Mouse (Mus musculus) urinary bladder, postnatal 4 days (tissue): ENCODE measurements at regions not wholly inside any gene's neighbourhood (a gene's known extent, or its start where the extent isn't known, plus 50 kb on each side); places are given as distances from the start of the nearest gene placed in this dataset.
"Not testable (repeated sequence)": the region's sequence is repeated elsewhere in the genome, so short reads cannot be mapped to it uniquely, and the experiment has no call there.

Experiments used
- DNase-seq, 2 experiments: peaks; one replicate each; pipeline ENCODE4 v3.0.0; 2021 to 2022; ENCODE audit warnings: low spot score in 2 of 2

DNA sequence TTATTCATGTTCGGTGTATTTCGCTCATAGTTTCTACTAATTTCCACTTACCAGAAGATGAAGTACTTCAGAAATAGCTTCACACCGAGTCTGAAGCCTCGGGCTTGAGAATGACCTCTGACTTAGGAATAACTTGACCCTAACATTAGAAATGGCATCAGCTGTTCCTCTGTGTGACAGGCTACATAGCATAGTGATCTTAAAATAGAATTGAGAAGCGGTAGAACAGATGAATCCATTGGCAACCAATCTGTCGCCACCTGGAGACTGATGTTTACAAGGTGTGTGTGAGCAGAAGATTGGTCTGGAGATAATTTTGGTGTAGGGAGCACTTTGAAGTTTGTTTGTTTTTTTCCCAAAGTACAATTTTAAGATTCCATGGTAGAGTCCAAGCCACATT is 60.9 kb upstream of the Ahi1 start:
- no peak for DNase-seq

DNA sequence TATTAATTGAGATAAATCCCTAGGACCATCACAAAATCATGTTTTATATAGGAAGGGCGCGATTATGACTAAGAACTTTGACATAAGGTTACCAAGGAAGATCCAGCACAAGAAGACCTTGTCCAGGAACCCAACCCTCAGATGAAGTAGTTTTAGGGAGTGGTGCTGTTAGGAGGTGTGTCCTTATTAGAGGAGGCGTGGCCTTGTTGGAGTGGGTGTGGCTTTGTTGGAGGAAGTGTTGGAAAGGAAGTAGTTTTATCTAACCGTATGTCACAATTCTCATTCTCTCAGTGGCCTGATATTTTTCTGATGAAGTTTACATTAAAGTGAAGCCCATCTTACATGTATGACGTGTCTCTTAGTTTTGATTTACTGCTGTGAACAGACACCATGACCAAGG is 68.7 kb upstream of the Ahi1 start:
- no peak for DNase-seq

DNA sequence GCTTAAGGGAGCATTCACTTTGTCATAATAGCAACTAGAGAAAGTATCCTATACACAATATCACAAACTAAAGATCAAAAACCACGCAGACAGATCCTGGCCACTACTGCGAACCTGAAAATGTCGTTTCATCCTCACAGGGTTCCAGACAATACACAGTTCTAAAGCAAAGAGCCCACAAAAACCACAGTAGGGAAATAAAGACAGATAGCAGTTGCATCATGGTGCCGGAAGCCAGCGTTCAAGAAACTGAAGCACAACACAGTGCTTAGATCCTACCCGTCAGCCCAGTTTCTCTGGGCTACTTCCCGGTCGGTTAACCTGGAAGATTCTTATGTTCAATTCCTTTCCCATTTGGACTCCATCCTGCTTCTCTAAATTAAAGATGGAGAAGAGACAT is 69.7 kb upstream of the Ahi1 start:
- no peak for DNase-seq

DNA sequence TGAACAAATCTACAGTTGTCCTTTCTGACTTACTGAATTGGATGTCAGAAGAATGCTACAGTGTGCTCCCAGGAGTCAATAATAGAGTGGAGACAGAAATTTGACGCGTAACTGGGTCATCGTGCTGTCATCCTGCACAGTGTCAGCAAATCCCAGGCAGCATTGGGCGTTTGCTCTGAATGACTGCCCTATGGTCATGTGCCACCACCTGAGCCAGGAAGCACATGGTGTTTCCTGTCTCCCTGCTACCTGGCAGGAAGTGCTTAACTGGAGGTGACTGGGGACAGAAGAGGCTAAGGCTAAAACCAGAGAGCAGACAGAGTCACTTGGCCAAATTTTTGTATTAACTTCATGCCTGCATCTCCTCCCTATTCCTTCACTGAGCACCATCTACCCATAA is 72.1 kb upstream of the Ahi1 start:
- no peak for DNase-seq

DNA sequence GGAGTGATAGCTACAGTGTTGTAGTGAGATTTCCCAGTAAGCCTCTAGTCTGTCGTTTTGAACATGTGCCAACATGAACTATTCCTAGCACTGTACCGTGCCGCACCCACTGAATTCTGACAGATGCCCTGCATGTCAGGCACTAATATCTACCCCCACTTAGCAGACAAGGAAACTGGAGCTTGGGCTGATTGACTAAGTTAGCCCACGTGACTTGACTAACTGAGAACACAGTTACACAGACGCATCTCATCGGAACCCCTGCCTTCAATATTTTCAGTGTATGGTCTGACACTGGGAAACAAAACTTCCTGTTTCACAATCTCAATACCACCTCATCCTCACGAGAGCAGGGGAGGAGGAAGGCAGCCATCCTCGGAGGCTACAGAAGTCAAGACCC is 72.9 kb upstream of the Ahi1 start:
- no peak for DNase-seq

DNA sequence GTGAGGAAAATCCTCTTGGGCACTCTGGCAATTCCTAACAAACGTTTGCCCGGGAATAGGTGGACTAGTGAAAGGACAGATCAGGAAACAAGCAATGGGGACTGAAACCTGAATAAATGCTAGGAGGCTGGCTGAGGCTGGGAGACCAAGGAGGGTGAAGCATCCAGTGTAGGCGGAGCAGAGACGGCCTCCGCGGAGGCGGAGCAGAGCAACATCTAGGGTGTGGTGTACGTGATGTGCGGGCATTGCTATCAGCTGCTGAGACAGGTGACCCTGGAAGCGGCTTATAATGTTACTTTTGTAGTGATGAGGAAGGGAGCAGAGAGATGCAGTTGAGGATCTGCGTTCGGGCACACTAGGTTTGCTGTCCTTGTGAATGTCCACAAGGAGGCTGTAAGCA is 85.3 kb upstream of the Ahi1 start:
- DNase-seq, result no peak

DNA sequence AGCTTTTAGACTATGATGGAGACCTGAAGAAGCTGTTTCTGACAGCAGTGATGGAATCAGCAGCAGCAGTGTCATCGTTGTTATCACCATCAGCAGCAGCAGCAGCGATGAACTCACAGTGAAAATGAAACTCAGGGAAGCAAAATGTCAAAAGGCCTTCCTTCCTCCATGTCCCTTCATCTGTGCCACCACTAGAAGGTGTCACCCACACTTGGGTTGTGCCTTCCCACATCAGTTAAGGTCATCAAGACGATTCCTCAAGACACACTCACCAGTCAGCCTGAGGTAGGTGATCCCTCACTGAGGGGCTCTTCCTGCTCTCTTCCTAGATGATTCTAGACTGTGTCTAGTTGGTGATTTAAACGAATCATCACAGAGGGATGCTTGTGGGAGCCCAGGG is 87.3 kb upstream of the Ahi1 start:
- DNase-seq, result no peak

DNA sequence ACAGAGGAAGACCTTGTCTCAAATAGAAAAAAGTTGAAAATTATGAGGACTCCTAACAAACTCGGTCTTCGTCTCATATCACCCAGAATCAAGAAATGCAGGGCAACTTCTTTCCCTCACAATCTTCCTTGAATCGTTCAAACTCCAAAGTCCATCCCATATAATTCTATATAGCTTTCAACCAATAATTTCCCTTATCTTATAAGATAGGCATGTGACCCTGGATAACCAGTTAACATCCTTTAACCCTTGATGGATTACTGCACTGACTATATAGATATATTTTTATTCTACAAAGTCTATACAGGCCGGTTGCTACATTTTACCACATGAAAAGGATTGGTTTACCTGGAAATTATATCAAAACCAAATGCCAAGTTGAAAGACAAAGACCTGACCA is 94.9 kb upstream of the Ahi1 start:
- DNase-seq, result no peak

DNA sequence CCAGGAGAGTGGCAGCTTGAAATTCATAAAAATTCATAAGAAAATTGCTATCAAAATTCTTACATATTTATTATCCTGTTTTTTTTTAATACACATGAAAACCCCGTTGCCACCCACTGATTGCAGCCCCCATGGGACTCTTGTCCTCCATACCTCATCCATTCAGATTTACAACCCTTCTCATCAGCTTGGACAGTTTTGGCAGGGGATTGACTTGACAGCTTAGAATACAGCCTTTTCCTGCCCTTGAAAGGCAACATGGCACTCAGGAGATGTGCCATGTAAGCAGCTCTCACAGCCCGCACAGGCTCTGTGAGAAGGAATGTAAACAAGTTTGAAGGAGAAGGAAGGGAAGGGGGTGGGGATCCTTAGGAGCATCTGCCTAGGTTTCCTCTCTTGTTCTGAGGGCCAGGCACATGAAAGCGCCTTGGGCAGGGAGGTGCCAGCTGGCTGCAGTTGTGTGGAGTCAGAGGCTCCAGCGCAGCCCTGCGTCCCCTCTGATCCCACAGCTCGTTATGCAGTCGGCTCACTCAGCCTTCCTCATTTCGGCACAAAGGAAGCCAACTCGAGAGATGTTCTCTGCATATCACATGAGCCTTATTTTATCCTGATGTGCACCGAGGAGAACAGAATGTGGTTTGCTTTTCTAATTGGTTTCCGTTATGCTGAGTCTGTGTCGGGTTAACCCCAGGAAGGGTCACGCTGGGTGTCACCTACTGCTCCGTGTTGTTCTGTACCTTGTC is 97.6 kb upstream of the Ahi1 start:
- DNase-seq, result peak in 1 of 2 experiments; percentile 25

DNA sequence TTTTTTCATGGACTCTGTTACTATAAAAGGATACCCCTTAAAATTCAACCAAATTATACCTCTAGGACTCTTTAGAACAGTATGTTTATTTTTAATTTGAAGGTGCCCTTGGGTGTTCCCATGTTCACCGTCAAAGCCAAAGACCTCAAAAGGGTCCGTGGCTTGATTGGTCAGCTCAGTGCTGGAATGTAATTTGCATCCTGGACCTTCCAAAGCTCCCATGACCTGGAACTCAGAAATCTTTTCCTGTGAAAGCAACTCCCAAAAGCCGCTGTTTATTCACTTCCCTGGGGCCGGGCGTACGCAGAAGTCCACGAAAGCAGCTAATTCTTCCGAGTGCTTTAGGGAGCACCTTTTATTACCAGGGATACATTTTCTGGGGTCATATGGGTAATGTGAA is 105.1 kb upstream of the Ahi1 start:
- no peak for DNase-seq

DNA sequence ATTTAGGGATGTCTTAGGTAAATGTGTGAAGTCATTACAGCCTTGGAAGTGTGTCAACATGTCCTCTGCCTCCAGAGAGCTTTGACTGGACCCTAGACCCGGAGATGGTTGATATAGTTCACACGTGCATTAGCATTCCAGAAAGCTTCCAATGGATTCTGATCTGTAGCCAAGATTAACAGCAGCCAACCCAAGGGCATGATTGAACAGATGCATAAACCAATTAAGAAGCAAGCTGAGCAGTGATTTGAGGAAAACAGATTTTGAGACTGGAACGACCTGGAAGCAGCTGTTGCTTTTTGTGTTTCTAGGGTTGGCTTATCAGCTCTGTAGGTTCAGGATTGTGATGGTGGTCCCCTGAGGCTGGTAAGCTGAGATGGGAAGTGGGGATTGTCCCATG is 109.1 kb upstream of the Ahi1 start:
- no peak for DNase-seq

DNA sequence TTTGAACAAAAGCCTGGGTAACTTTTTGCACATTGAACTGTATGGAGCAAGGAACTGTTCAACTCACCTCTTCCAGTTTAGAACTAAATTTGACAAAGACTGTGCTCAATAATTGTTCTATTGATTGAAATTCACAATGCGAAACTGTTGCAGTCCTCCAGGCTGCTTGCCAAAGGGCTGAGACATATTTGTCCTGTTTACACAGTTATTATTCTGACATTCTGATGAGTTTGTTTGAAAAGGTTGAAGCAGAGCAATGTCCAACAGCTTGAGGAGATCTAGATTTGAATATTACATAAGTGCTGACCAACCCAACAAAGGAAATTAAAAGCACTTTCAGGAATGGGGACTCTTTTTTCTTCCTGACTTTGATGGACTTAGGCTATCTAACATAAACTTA is 110.2 kb upstream of the Ahi1 start:
- DNase-seq, result no peak

DNA sequence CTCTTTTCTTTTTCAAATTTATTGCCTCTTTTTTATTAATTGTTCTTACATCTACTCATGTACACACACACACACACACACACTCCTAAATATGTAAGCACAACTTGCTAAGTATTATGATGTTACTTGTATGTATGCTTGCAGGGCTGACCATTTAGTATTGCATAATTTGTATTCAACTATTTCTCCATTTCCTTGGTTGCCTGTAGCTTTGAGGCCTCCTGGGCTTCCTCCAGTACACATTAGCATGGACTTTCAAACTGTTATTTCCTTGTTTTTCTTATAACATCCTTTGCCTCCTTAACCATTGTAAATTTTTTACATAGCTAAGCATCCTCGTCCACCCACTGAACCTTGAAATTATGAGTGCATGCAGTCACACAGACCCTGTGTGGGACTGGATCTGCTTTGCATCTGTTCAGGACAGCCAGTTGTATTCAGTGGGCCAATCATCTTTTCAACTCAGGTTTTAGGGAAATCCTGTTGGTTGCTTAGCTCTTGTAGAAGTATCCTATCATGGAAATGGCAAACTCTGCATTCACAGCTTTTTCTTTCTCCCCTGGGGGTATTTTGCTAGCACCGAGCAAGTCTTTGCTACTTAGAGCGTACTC is 110.8 kb upstream of the Ahi1 start:
- no peak for DNase-seq

DNA sequence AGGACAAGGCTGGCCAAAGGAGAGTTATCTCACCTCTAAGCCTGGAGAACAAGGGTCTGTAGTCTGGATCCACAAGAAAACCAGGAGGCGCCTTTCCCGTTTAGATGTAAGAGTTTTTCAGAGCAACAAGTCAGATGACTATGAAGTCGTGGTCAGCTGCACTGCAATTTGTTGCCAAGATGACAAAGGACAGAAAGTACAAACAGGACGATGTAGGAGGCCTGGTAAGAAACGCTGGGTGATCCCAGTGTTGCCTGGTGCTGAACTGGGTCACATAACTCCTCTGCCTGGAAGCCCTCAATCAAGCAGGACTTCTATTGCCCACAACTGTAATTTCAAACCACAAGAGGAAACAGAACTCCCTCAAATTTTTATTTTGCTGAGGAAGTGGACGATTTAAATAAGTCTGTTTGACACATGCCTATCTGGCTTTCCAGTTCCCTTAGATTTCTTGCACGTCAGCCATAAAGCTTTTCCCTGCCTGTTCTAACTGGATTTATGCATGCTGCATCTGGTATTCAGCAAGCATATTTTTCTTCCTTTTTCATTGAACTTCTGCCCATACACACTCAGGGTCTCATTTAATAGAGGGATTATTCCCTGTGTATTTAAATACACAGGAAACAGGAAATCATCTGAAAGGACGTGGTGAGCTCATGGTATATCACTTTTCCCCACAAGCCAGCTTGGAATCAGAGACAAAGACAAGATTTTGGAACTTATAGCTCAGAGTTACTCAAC is 113.5 kb upstream of the Ahi1 start:
- DNase-seq, result no peak

DNA sequence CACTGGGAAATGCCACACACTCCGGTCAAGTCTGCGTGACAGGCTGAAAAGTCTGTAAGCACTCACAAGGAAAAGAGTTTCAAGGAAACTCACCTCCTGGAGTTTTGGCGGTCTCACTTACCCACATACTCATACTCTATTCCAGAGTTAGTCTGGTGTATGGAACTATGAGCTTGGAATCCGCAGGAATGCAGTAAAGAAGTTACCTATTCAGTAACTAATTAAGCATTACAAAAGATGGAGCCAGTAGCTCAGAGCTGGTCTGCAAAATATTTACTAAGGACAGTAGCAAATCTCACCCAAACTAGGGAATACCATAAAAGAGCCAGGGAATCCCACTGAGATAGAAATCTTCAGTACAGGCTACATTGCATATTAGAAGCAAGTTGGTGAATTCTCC is 111.9 kb upstream of the Pde7b start:
- DNase-seq, result not testable (repeated sequence)

DNA sequence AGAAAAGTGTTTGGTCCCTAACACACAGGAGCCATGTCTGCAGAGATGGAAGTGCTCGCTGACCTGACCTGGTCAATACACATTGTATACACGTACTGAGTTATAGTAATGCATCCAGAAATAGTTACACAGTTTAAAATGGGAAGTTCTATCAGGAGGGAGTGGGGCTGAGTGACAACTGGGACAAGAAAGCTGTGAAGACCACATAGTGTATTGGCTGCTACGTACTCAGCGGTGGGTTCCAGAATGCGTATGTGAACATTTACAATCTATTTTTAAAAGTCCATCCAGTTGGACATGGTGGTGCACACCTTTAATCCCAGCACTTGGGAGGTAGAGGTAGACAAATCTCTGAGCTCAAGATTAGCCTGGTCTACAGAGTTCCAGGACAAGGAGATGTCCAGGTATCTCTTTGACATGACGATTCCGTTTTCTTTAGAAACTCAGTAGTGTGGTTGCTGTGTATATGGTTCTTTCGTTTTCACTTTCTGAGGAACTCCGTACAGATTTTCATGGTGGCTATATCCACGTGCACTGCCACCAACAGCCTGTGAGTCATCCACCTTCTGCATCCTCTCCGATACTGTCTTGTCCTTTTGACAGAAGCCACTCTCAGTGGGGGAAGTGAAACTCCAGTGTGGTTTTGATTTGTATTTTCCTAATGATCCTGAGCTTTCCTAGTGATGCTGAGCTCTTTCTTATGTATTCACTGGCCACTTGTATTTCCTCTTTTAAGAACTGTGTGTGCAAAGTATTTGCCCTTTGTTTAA is 110.1 kb upstream of the Pde7b start:
- no peak for DNase-seq

DNA sequence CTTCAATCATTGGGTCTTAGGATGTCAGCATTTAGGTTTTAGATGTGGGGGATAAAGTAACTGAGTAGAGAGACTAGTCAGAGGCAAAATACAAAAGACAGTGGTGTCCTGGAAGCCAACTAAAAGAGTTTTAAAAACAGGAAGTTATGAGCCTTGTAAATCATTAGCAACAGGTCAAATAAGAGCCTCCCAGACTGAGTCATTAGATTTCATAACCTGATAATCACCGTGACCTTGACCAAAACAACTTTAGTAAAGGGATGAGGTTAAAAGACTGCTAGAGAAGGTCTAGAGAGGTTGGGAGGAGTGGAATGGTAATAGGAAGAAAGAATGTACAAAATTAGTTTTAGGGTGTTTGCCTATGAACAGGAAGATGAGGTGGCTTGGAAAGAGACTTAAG is 103.4 kb upstream of the Pde7b start:
- DNase-seq, result no peak

DNA sequence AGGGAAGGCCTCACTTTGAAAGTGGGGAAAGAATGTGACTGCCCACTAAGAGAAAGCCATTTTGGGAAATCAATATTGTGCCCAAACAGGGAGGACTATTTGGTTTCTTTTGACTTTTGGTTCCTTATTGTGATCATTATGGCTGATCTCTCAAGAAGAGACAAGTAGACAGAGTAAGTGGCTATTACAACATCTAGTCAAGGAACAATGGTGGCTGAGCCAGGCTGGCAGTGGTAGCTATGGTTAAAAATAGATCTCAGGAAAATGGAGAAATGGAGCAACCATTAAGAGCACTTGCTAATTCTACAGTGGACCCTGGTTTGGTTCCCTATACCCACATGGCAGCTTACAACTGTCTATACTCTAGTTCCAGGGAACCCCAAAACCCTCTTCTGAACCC is 102.6 kb upstream of the Pde7b start:
- DNase-seq, result no peak

DNA sequence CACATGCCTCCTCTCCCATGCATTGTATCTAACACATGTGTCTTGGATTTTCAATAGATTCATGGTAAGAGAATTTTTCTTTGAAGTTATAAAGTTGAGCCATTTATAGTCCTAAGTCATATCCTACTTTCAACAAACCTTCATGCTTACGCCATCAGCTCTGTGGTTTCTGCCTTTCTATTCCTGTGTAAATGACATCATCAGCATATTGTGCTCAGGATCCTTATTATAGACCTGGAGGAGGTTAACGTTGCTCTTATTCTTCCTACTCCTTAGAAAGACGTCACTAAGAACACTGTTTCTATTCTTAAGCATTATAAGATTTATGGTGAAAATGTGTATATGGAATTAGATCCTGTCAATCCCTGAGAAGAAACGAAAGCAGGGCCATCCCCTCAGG is 93.7 kb upstream of the Pde7b start:
- DNase-seq, result no peak

DNA sequence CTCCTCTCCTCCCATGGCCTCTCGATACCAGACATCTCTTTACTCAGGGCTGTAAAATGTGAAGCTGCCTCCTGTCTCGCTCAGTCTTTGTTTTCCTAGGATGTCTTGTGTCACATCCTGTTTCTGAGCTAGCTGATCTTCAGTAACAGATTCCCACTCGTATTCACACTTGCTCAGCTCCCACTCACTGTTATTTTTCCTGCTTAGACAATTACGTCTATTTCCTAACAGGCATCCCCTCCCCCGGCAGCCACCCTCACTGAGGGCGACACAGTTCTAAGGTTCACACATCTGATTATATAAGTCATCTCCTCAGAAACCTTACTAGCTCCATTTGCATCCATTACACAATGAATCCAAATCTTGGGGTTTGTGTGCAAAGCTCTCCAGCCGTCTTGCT is 74.9 kb upstream of the Pde7b start:
- no peak for DNase-seq

DNA sequence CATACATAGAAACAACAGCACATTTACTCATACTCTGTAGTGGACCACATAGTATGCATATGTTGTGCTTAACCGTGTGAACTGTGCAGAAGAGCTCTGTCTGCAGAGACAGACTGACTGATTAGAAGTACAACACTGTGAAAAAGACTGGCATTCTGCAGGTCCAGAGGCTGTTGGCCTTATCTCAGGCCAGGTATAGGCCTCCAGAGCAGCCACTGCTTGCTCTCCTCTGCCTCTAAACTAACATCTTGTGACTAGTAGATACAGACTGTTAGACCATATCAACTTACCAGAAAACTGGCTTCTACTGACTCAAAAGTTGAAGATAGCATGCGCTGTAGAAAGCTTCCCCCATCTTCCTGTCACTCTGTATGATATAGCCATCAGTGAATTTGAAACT is 73.5 kb upstream of the Pde7b start:
- DNase-seq, result no peak

DNA sequence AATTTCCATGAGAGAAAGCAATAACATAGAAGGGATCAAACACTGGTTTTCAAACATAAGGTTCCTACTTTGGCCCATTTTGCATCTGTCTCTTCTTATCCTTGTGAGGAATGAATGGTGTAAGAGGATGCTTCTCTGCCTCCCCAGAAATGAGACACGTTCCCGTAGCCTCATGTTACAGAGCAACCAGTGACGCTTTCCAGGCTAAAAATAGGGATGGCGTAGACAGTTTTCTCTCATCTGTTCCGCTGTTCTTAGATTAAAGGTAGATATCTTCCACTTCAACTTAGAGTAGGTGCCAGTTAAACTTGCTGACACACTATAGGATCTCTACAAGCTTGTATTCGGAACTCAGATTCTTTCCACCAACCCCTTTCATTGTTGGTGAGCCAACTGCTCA is 69.1 kb upstream of the Pde7b start:
- DNase-seq, result no peak

DNA sequence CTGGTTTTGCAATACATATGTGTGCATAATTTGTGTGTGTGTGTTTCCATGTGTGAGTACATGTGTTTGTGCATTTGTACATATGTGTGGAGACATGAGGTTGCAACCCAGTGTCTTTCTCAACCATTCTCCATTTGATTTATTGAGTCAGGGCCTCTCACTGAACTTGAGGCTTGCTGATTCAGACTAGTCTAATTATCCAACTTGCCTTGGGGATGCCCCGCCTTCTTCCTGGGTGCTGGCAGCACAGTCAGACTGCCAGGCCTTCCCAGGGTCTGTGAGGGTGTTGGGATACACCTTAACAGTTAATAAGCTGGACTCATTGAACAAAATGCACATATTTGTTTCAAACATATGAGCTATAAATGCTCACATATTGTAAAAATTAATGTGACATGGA is 56.1 kb upstream of the Pde7b start:
- DNase-seq, result no peak
